Mouse (Mus musculus) embryonic facial prominence, embryonic 14.5 days (tissue): ENCODE data around the gene Chek1. TPM values are rescaled to one million over a fixed set of nuclear protein-coding genes. Genes with fewer than 3 reads are reported as not detected.

Experiments
- ATAC-seq: fragments of 200-750 bp; cut with Nextera tagmentation; 2 replicates; pipeline ENCODE4 v1.8.0; 2017; ENCODE audit warnings: low read depth, moderate number of reproducible peaks, moderate TSS enrichment
- DNase-seq: peaks from one replicate; pipeline ENCODE4 v3.0.0-alpha.2; 2015; ENCODE audit warnings: low spot score
- H3K27ac ChIP-seq: fragments of 300-500 bp; sonication (generic); replicated peaks from 2 replicates; pipeline ENCODE4 v1.5.1; 2014; ENCODE audit warnings: low read depth, mild to moderate bottlenecking, low read length, moderate library complexity
- H3K27me3 ChIP-seq: fragments of 300-500 bp; sonication (generic); replicated peaks from 2 replicates; pipeline ENCODE4 v1.6.1; 2014; ENCODE audit warnings: low read length; ENCODE audit not compliant: control insufficient read depth, insufficient read depth
- H3K36me3 ChIP-seq: fragments of 300-500 bp; sonication (generic); 2 replicates; pipeline ENCODE4 v1.6.1; 2014; ENCODE audit warnings: low read length, mixed read lengths; ENCODE audit not compliant: control insufficient read depth, insufficient read depth
- H3K4me1 ChIP-seq: fragments of 300-500 bp; sonication (generic); 2 replicates; pipeline ENCODE4 v1.6.1; 2014; ENCODE audit warnings: antibody characterized with exemption, low read length; ENCODE audit not compliant: control insufficient read depth, insufficient read depth
- H3K4me2 ChIP-seq: fragments of 300-500 bp; sonication (generic); 2 replicates; pipeline ENCODE4 v1.6.1; 2014; ENCODE audit warnings: low read depth, mild to moderate bottlenecking, low read length, moderate library complexity, mixed read lengths
- H3K4me3 ChIP-seq: fragments of 300-500 bp; sonication (generic); 2 replicates; pipeline ENCODE4 v1.5.1; 2014; ENCODE audit warnings: low read depth, mild to moderate bottlenecking, low read length
- H3K9ac ChIP-seq: fragments of 300-500 bp; sonication (generic); 2 replicates; pipeline ENCODE4 v1.6.1; 2014; ENCODE audit warnings: low read depth, mild to moderate bottlenecking, low read length, moderate library complexity, mixed read lengths
- H3K9me3 ChIP-seq: fragments of 300-500 bp; sonication (generic); 2 replicates; pipeline ENCODE4 v1.6.1; 2016; ENCODE audit warnings: low read length; ENCODE audit not compliant: control insufficient read depth
- WGBS: fragments of 180-500 bp; shearing (Covaris S2); extraction: QIAGEN DNeasy Blood & Tissue Kit; methylation state at CpG from one replicate; pipeline ENCODE4 v1.1.7; 2014; 5-methylcytosine and 5-hydroxymethylcytosine counted together
- polyA plus RNA-seq: library from polyadenylated mRNA; unstranded; fragments of >200 nt; fragmentation: Nextera tagmentation; extraction: Ambion mirVana; gene quantifications from 2 replicates; pipeline ENCODE4 v1.2.1, GENCODE M21; 2014

Chek1 gene
- polyA plus RNA-seq = 29.8 and 33.0 TPM in 2 replicates

DNA sequence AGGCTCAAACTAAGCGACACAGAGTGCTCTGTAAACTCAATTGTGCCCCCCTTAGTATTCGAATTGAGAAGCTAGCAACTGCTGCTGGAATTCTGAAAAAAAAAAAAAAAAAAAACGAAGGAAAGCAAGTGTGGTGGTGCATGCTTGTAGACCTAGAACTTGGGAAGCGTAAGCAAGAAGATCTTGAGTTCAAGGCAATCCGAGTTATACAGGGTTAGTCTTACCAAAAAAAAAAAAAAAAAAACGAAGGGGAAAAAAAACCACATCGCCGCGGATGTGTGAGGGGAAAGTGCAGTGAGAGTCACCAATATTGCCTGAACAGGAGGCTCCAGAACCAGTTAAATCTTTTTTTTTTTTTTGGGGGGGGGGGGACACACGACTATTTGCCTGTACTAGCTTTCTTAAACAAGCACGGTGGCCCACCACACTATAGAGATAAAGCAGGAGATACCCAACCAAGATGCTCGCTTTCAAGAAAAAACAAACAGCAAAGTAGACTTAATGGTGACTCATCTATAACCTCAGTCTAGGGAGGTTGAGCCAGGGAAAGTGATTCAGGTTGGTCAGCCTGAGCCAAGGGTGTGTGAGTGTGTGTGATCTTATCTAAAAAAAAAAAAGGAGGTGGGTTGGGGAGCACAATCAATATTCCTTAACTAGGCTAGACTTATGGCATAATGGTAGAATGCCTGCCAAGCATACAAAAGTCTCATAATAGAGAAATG lies at the start of gene Chek1:
TSS of gene Chek1 (minus strand) at position 32 of the 722 bp plus-strand sequence.
- Histone ChIP-seq H3K9ac (peak within 1 kb of the TSS; percentile 81), H3K9me3 (no peaks in the 10 kb centered on the region), H3K27me3 (no peaks in the 10 kb centered on the region), H3K27ac (peak within 1 kb of the TSS; percentile 89), H3K4me2 (peak within 1 kb of the TSS; percentile 88), H3K4me3 (peak within 1 kb of the TSS; percentile 72), H3K4me1 (peaks cover 7% of the 10 kb centered on the region; the same call in 1 of the 2 replicates), H3K36me3 (peaks cover 39% of the 10 kb centered on the region)
- DNase-seq (no peak), ATAC-seq (no peak)
- WGBS = 4% methylated on average over 12 of the region's 12 CpGs

DNA sequence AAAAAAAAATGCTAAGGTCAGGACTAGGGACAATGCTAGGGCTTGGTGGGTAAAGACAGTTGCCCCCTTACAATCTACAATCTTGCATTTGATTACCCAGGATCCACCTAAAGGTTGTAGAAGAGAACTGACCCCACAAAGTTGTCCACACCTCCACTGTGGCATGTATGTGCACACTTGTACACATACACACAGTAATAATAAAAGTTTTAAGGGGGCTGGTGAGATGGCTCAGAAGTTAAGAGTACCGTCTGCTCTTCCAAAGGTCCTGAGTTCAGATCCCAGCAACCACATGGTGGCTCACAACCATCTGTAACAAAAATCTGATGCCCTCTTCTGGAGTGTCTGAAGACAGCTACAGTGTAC lies 42.2 kb upstream of the Chek1 start:
- no peak for ATAC-seq
- no peaks in the 10 kb centered on the region for H3K9me3 ChIP-seq
- peak overlapping the region; percentile 82; the same call in 1 of the 2 replicates for H3K4me3 ChIP-seq
- H3K27me3 ChIP-seq = no peaks in the 10 kb centered on the region
- H3K9ac ChIP-seq = no peak overlapping the region
- H3K4me1 ChIP-seq = peaks cover 11% of the 10 kb centered on the region; the same call in 1 of the 2 replicates
- 97% methylated on average over 1 of the region's 1 CpGs for WGBS
- peaks cover 12% of the 10 kb centered on the region for H3K36me3 ChIP-seq
- no peak for DNase-seq
- H3K27ac ChIP-seq = no peak overlapping the region
- peak overlapping the region; percentile 83 for H3K4me2 ChIP-seq

- ATAC-seq = no peak
- no peak for DNase-seq
- 15% methylated on average over 25 of the region's 25 CpGs for WGBS
Measured at GRCm38 (mm10) chr9:36768156-36769047, 41.5 kb upstream of the Chek1 start.

DNA sequence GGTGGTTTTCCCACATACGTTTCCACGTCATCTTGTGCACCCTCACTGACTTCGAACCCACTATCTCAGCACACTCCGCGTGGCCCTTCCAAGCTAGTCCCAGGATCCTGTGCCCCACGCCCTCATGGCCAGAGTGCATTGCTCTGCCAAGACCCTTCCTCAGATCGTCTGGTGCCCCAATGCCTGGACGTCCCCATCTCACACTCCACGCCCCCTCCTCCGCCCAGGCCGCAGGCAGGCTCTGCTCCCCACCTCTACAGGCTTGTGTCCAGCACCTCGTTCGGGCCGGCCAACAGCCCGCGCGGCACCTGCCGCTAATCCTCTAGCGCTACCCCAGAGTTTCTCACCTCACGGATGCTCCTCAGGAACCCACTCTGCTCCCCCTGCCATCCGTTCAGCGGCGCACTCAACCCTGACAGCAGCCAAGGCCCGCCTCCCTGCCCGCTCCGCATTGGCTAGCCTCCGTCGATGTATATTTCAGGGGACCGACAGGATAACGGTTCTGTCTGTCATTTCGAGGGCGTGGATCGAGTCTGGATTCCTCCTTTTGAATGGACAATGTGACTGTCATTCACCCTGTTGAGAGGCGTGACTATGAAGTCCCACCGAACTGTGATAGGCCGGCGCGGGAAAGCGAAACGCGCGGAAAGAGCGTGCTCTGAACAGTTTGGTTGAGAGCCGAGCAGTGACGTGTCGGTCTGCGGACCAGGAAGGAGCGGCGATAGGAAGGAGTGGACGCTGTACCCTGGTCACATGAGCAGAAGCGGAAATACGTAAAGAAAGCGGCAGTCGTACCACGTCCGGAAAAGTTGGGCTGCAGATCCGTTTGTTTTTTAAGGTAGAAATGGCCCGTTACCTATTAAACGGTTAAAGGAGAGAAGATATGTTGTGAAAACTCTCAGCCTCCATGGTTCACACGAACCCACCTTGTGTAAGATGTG lies 40.6 kb upstream of the Chek1 start, which contains the start of gene Stt3a:
TSS of gene Stt3a (minus strand) at position 477 of the 941 bp plus-strand sequence.
- H3K4me1 ChIP-seq = peaks cover 11% of the 10 kb centered on the region; the same call in 1 of the 2 replicates
- peak within 1 kb of the TSS; percentile 98 for H3K4me3 ChIP-seq
- peak within 1 kb of the TSS; percentile 83 for H3K4me2 ChIP-seq
- peak within 1 kb of the TSS; percentile 97 for H3K27ac ChIP-seq
- H3K9me3 ChIP-seq = no peaks in the 10 kb centered on the region
- WGBS = under 1% methylated on average over 59 of the region's 60 CpGs
- ATAC-seq (peak; percentile 100), DNase-seq (peak; percentile 100)
- no peaks in the 10 kb centered on the region for H3K27me3 ChIP-seq
- peak within 1 kb of the TSS; percentile 91 for H3K9ac ChIP-seq
- H3K36me3 ChIP-seq = peaks cover 26% of the 10 kb centered on the region

More at GRCm38 (mm10) chr9:36768156-36769047, 41.5 kb upstream of the Chek1 start:
- peak overlapping the region; percentile 91 for H3K9ac ChIP-seq
- peak overlapping the region; percentile 97 for H3K27ac ChIP-seq
- no peaks in the 10 kb centered on the region for H3K27me3 ChIP-seq
- H3K36me3 ChIP-seq = peaks cover 17% of the 10 kb centered on the region
- no peaks in the 10 kb centered on the region for H3K9me3 ChIP-seq
- peak overlapping the region; percentile 82 for H3K4me3 ChIP-seq
- H3K4me1 ChIP-seq = peaks cover 11% of the 10 kb centered on the region; the same call in 1 of the 2 replicates
- peak overlapping the region; percentile 83 for H3K4me2 ChIP-seq

- WGBS = 95% methylated on average over 1 of the region's 1 CpGs
- no peak overlapping the region for H3K4me2 ChIP-seq
- peaks cover 51% of the 10 kb centered on the region for H3K36me3 ChIP-seq
- H3K27me3 ChIP-seq = no peaks in the 10 kb centered on the region
- H3K9me3 ChIP-seq = no peaks in the 10 kb centered on the region
- DNase-seq (no peak), ATAC-seq (no peak)
- H3K4me1 ChIP-seq = peaks cover 11% of the 10 kb centered on the region; the same call in 1 of the 2 replicates
- no peak overlapping the region for H3K4me3 ChIP-seq
- no peak overlapping the region for H3K27ac ChIP-seq
- no peak overlapping the region for H3K9ac ChIP-seq
Measured at GRCm38 (mm10) chr9:36764378-36764777, 37.5 kb upstream of the Chek1 start.

- ATAC-seq (peak; percentile 95), DNase-seq (peak; percentile 95)
- WGBS = under 1% methylated on average over 44 of the region's 53 CpGs
- H3K4me1 ChIP-seq = peaks cover 7% of the 10 kb centered on the region; the same call in 1 of the 2 replicates
- peak overlapping the region; percentile 81 for H3K9ac ChIP-seq
- peak overlapping the region; percentile 72 for H3K4me3 ChIP-seq
- H3K27ac ChIP-seq = peak overlapping the region; percentile 89
- H3K4me2 ChIP-seq = peak overlapping the region; percentile 88
- no peaks in the 10 kb centered on the region for H3K9me3 ChIP-seq
- no peaks in the 10 kb centered on the region for H3K27me3 ChIP-seq
- peaks cover 41% of the 10 kb centered on the region for H3K36me3 ChIP-seq
Measured at GRCm38 (mm10) chr9:36726131-36727033, 483 bp downstream of the Chek1 start.

DNA sequence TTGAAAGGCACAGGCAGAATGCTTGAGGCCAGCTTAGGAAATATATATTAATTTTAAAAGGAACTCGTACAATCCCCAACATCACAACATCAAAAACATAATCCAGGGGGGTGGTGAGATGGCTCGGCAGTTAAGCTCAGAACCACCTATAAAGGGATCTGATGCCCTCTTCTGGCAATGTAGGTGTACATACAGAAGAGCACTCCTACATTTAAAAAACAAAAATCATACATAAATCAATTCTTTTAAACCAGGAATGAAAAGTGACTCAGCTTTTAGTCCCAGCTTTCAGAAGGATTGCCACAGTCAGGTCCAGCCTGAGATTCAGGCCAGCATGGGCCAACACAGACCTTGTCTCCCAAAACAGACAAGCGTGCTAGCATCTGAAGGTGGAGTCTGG lies 10.2 kb downstream of the Chek1 start:
- Histone ChIP-seq H3K36me3 (peaks cover 47% of the 10 kb centered on the region), H3K4me1 (no peaks in the 10 kb centered on the region), H3K27ac (no peak overlapping the region), H3K4me2 (no peak overlapping the region), H3K4me3 (no peak overlapping the region), H3K9ac (no peak overlapping the region), H3K27me3 (no peaks in the 10 kb centered on the region), H3K9me3 (no peaks in the 10 kb centered on the region)
- ATAC-seq (no peak), DNase-seq (no peak)
- WGBS = 64% methylated on average over 3 of the region's 3 CpGs
